Mouse (Mus musculus) lung, postnatal 4 days (tissue): Measurements from ENCODE around the gene Nup107.
"Not testable (repeated sequence)": the region's sequence is repeated elsewhere in the genome, so short reads cannot be mapped to it uniquely, and the experiment has no call there.

Experiments
- DNase-seq, 2 experiments: peaks; one replicate each; pipeline ENCODE4 v3.0.0; 2021

Nup107 gene

GRCm38 (mm10) chr10:117749050-117749686 is 43.3 kb downstream of the Nup107 start:
- no peak for DNase-seq

- no peak for DNase-seq
These were observed 44.0 kb downstream of the Nup107 start for GRCm38 (mm10) chr10:117748276-117749049.

GRCm38 (mm10) chr10:117747711-117748110 is 44.8 kb downstream of the Nup107 start:
- peak in 1 of 2 experiments; percentile 32 for DNase-seq

GRCm38 (mm10) chr10:117746297-117746883 is 46.1 kb downstream of the Nup107 start, which contains the start of gene Slc35e3:
Gene Slc35e3 (minus strand): TSS chr10:117746365.
- peak; percentile 97 to 98 for DNase-seq

- peak in 1 of 2 experiments; percentile 17 for DNase-seq
These were observed 46.8 kb downstream of the Nup107 start for GRCm38 (mm10) chr10:117745570-117746296.

GRCm38 (mm10) chr10:117743917-117744316 is 48.6 kb downstream of the Nup107 start:
- peak; percentile 20 to 23 for DNase-seq

GRCm38 (mm10) chr10:117743182-117743581 is 49.3 kb downstream of the Nup107 start:
- DNase-seq: peak in 1 of 2 experiments; percentile 7

- DNase-seq: no peak
These were observed 49.9 kb downstream of the Nup107 start for GRCm38 (mm10) chr10:117742618-117743017.

GRCm38 (mm10) chr10:117741698-117742475 is 50.6 kb downstream of the Nup107 start:
- no peak for DNase-seq

GRCm38 (mm10) chr10:117740921-117741320 is 51.6 kb downstream of the Nup107 start:
- DNase-seq: no peak

GRCm38 (mm10) chr10:117740171-117740570 is 52.3 kb downstream of the Nup107 start:
- no peak for DNase-seq

GRCm38 (mm10) chr10:117739648-117739948 is 52.9 kb downstream of the Nup107 start:
- no peak for DNase-seq

- no peak for DNase-seq
These were observed 53.4 kb downstream of the Nup107 start for GRCm38 (mm10) chr10:117738928-117739647.

GRCm38 (mm10) chr10:117738140-117738921 is 54.2 kb downstream of the Nup107 start:
- no peak for DNase-seq

GRCm38 (mm10) chr10:117737498-117737897 is 55.0 kb downstream of the Nup107 start:
- DNase-seq: not testable (repeated sequence)

- DNase-seq: no peak
These were observed 55.4 kb downstream of the Nup107 start for GRCm38 (mm10) chr10:117737075-117737474.

GRCm38 (mm10) chr10:117736573-117736972 is 55.9 kb downstream of the Nup107 start:
- DNase-seq: no peak

GRCm38 (mm10) chr10:117735396-117735795 is 57.1 kb downstream of the Nup107 start:
- DNase-seq: not testable (repeated sequence)

GRCm38 (mm10) chr10:117734104-117734852 is 58.2 kb downstream of the Nup107 start:
- not testable (repeated sequence) for DNase-seq

- DNase-seq: not testable (repeated sequence)
These were observed 58.9 kb downstream of the Nup107 start for GRCm38 (mm10) chr10:117733626-117734025.
